Mouse (Mus musculus): ENCODE data around the gene Sept9.

DNA sequence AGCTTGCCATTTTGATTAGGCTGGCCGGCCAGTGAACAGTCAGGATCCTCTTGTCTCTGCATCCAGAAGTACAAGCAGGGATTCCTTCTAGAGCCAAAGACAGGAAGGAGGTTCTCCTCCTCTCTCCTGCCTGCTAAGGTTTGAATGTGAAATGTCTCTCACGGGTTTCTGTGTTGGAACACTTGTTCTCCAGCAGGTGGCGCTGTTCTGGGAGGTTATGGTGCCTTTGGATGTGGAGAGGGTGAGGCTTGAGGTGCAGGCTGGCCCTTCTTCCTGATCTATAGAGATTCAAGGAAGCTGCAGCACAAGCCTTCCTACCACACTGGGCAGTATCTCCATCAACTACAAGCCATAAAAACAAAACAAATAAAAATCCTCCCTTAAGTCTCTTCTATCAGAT, 167.0 kb downstream of the Sept9 start:
- TF ChIP-seq CTCF (IDR thresholded peaks at IDR 0.05; ENCODE audit: low read depth) (peak; percentile 86), EP300 (IDR thresholded peaks at IDR 0.05; ENCODE audit: low read depth) (no peak)
